Mouse (Mus musculus): ENCODE measurements around the gene Cobll1.
A peak's percentile ranks its signal among the peaks of the same experiment; 100 is the strongest.

Gene Cobll1

GRCm38 (mm10) chr2:65090986-65091385, 148.2 kb downstream of the Cobll1 start:
- peak; percentile 75 for DNase-seq (ENCODE audit: low read depth)

GRCm38 (mm10) chr2:65087197-65087596, 152.0 kb downstream of the Cobll1 start:
- DNase-seq (ENCODE audit: low read depth), result no peak

GRCm38 (mm10) chr2:65083411-65083810, 155.8 kb downstream of the Cobll1 start:
- DNase-seq (ENCODE audit: low read depth), result no peak

GRCm38 (mm10) chr2:65077544-65077943, 161.7 kb downstream of the Cobll1 start:
- no peak for DNase-seq (ENCODE audit: low read depth)

GRCm38 (mm10) chr2:65075840-65076239, 163.4 kb downstream of the Cobll1 start:
- no peak for DNase-seq (ENCODE audit: low read depth)

- no peak for DNase-seq (ENCODE audit: low read depth)
Observed at GRCm38 (mm10) chr2:65075431-65075830, 163.8 kb downstream of the Cobll1 start.

GRCm38 (mm10) chr2:65072205-65072604, 167.0 kb downstream of the Cobll1 start:
- DNase-seq (ENCODE audit: low read depth), result no peak

GRCm38 (mm10) chr2:65053764-65054163, 185.4 kb downstream of the Cobll1 start:
- no peak for DNase-seq (ENCODE audit: low read depth)

- DNase-seq (ENCODE audit: low read depth), result no peak
Observed at GRCm38 (mm10) chr2:65052191-65053012, 186.8 kb downstream of the Cobll1 start.

GRCm38 (mm10) chr2:65050776-65051175, 188.4 kb downstream of the Cobll1 start:
- DNase-seq (ENCODE audit: low read depth), result no peak

GRCm38 (mm10) chr2:65048234-65049017, 190.8 kb downstream of the Cobll1 start:
- DNase-seq (ENCODE audit: low read depth), result no peak
